Mouse (Mus musculus) erythroid progenitor cell, adult 5-6 weeks (primary cell): ENCODE results near the gene Slc38a1. TPM values are rescaled to one million over a fixed set of nuclear protein-coding genes. Genes with fewer than 3 reads are reported as not detected.
A peak's percentile ranks its signal among the peaks of the same experiment; 100 is the strongest.

ENCODE experiments used
- ATAC-seq: replicated peaks from 2 replicates; pipeline ENCODE4 v1.8.0; 2016; ENCODE audit warnings: moderate number of reproducible peaks, mild to moderate bottlenecking, moderate TSS enrichment, inconsistent platforms; ENCODE audit not compliant: poor library complexity, low FRiP score, severe bottlenecking
- total RNA-seq, 2 experiments: library from RNA; stranded (forward) in 1 of 2; stranded (reverse) in 1 of 2; fragments of 150-400 nt in 1 of 2; fragments of 186-747, 209-891 nt in 1 of 2; gene quantifications; 2 replicates each; pipeline versions ENCODE4 v1.2.3 to v1.2.4; 2015 to 2017; ENCODE audit warnings: low replicate concordance in 2 of 2

The Slc38a1 gene
- total RNA-seq, 2 experiments from 2014 or later, result 11.2 to 13.0 TPM

DNA sequence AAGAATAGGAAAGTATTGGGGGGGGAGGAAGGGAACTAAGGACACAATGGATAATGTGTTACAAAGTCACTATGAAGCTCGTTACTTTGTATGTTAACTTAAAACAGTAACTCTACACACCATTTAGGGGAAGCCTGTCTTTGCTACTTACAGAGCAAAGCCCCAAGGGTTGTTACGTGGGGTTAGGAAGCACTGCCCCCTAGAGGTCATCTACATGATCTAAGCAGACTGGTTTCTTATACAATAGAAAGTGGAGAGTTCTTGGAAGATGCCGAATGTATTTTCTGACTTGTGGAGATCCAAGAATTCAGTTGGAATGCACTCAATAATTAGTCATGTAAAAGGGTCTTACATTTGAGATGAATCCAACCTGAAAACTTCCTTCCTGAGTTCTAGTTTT lies 23.2 kb upstream of the Slc38a1 start:
- ATAC-seq, result peak; percentile 84

DNA sequence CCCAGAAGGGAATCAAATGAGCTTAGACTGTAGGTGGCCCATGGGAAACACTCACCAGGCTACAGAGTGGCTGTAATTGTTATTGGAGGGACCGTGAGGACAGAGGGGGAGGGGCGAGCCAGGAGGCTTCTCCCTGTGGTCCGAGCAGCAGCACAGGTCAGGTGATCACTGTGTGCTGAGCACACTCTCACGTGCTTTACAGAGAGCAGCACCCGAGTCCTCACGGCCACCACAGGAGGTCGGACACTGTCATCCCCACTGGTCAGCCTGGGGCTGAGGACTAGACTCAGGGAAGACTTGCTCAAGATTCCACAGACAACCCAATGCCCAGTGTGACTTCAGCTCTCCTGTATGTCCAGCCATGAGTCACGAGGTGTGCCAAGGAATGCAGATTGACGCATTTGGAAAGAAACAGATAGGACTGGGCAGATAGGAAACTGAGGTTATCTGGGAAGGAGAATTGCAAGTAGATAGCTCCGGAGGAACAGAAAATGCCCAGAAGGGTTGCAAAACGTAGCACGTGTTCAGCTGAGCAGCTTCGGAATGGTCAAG lies 18.0 kb upstream of the Slc38a1 start:
- ATAC-seq, result no peak

DNA sequence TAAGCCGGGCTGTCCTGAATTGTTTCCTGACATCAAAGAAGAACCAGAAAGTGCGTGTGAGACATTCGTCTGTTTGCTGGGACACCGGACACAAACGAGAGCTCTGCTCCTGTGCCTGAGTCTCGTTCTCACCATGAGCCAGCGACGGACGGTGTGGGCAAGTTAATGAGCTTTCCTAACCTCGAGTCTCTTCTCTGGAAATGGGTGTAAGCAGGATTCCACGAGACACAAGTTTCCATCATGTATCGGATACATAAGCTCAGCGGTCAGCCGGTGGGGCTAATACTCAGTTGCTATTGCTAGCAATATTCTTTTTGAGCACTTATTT lies 15.5 kb upstream of the Slc38a1 start:
- no peak for ATAC-seq

DNA sequence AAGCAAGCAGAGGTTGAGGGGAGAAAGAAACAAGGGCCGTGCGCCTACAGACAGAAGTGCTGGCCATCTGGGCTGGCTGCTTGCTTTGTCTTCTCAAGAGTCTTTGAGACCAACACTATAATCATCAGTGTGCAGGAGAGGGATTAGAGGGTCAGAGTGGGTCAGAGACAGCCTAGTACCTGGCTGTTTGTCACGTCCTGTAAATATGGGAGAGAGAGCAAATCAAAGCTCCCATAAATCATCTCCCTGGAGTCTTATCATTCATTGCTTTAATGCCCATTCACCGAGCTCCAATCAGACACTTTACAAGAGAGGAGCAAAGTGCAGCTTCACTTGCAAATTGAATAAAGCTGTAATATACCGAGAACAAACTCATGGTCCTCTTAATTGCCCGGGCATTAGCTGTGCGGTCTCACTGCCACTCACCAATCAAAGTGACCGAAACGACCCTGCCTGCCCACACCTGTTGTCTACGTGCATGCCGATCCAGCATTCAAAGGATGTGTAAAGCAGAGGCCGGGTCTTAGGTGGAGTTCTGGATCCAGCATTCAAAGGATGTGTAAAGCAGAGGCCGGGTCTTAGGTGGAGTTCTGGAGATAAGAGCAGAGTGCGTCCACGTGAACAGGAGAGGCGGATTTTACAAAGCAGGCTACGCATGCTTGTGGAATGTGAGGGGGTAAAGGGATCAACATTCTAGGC lies 15.0 kb upstream of the Slc38a1 start:
- ATAC-seq, result no peak

DNA sequence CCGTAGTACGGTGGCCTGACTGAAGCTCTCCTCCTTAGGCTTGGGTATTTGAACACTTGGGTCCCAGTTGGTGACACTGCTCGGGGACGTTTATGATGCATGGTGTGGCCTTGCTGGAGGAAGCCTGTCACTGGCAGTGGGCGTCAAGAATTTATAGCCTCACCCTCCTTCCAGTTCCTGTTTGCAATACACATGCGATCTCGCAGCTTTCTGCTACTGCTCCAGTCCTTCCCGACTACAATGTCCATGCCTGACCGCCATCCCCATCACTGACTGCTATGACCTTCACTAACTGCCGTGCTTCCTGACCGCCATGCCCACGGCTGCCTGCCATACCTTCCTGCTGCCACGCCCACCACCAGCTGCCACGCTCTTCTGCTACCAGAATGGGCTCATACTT lies 12.8 kb upstream of the Slc38a1 start:
- no peak for ATAC-seq

DNA sequence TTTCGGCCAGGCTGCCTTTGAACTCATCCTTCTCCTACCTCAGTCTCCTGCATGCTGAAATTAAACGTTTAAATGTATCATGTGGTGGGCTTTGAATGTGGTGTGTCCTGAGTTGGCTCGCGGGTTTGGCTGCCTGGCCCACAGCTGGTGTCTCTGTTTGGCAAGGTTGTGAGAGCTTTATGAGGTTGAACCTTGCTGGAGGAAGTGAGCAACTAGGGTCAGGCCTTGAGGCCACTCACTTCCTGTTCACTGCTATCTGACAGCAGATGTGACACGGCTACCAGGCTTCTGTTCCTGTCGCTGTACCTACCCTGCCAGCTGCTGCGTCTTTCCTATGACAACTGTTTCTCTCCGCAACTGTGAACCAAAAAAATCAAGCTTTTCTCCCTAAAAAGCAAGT lies 12.0 kb upstream of the Slc38a1 start:
- no peak for ATAC-seq

DNA sequence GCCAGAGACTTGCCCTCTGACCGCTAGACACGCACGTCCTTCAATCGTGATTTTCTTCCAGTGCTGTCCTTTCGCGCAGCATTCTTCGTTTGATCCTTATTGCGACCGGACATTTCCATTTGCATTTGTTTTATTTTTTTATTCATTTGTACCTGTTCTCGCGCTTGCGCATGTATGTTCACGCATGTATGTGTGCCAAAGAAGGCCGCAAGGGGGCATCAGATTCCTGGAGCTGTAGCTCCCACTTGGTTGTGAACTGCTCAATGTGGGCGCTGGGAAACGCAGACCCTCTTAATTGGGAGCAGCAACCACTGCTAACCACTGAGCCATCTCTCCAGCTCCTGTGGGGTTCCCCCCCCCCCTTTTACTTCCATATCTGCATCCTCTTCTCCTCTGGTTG lies 10.3 kb upstream of the Slc38a1 start:
- no peak for ATAC-seq

DNA sequence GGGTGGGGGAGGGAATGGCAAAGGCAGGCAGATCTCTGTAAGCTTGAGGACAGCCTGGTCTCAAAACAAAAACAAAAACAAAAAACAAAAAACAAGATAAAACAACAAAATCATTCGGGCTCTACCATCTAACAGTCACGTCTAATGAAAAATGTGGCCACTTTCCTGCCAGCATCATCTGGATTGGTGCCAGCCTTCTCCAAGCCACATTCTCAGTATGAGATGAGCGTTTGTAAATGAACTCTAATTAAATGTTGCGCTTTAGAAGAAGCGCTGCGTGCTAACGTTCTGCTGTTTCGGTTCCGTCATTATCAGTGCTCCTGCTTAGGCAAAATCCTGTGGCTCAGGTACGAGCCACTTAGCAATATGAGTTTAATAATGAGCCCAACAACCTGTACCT lies 9.8 kb upstream of the Slc38a1 start:
- ATAC-seq, result no peak

DNA sequence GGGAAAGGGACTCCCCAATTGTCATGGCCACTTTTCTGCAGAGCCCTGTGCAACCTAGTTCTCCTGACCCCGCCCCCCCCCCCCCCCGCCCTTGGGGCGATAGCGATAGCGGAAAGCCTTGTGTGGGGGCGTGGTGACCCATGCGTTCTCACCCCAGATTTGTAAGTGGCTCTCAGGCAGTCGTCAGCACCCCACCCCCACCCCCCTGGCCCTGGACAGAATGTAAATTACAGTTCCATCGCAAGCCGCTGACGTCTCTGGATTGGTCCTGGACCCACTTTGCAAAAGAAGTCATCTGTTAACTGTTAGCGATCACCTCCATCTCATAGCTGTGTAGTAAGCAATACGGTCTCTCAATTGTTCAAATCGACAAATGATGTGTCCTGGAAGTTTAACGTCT lies 4.7 kb upstream of the Slc38a1 start:
- ATAC-seq, result no peak

DNA sequence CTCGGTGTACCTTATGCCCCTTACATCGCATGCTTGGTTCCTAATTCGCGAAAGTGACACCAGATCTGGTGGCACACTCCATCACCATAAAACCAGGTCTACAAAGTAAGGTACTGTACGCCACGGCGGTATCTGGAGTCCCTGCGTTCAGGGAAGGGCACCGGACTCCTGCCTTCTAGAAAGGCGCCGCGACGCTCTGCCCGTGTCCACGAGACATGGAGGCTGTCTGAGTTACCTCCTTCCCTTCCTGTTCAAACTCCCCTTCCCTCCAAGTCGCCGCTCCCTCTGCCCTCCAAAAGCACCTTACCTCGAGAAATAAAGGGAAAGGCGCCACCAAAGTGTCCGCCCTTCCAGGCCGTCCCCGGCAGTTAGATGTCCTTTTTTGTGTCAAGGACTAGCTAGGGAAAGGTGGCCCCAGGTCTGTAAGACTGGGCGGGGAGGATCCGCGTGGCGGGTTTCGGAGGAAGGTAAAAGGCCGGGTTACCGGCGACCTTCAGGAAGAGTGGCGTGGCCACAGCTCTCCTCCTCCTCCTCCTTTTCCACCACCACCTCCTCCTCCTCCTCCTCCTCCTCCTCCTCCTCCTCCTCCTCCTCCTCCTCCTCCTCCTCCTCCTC lies 785 bp downstream of the Slc38a1 start:
- peak; percentile 26 for ATAC-seq

DNA sequence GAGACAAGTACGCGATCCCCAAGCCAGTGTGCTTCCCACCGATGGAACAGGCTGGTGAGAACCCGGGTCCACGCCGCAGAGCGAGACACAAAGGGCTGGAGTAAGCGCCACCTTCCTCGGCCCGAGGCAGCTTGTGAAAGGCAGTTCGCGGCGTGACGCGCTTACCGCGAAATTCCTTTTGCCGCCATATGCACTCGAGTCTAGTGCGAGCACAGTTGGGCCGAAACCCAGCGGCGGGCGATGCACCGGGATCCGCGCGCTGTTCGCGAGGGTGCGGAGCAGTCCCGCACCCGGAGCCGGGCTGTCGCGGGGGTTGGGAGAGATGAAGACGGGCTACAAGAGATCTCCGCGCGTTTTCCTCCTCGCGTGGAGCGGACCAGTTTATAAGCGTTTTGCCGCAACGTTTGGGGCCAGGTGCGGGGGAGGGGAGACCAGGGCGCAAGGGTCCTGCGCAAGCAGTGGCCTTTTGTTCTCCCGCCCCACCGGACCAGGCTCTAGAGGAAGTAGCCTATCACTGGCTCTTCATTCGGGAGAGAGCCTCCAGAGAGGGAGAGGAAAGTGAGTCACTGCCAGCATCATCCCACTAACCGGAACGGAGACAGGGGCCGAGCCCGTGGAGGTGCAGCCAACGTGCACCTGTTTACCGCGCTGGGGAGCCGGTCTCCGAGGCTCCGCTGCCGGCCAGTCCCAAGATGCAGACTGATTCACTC lies 1.4 kb downstream of the Slc38a1 start:
- ATAC-seq, result peak; percentile 70

DNA sequence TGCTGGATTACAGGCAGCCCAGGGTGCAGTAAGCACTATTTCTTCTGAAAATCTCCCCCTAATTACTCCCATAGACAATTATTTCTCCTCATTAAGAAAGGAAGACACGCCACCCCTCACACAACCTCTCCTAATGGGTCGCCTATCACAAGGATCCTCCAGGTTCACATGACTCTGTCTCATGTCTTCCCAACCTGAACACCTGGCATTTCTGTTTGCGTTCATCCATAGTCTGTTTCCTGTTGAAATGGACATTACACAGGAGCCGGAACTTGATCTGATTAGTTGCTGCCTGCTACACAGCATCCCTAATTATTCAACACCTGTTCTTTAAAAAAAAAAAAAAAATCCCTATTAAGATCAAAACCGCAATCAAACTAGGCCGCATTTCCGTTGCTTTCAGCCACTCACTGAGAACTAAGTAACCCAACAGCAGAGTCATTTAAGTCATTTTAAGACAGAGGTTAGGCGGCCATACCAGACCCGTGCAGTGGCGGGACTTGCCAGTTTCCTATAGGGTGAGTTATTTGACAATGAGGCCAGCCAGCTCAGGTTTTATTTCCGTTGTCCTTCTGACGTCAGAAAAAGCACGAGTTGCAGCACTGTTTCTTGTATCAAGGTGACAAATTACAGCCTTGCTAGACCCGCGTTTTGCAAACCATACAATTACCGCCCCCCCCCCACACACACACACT lies 2.3 kb downstream of the Slc38a1 start:
- no peak for ATAC-seq

DNA sequence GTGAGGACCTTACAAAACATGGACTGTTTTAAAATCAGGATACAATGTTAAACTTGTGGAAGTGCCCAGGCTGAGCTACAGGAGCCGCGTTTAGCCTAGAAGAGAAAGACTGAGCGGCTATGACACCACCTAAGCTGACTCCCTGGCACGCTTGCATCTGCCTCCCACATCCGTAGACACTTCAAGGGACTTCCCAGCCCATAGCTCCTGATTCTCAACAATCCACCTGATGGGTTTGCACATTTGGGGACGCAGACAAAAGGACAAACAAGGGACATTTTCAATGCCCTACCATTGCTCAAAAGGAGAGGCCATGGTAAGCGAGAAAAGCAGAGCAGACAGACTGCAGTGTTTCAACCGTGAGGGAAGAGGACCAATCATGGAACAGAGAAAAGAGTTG lies 3.1 kb downstream of the Slc38a1 start:
- no peak for ATAC-seq

DNA sequence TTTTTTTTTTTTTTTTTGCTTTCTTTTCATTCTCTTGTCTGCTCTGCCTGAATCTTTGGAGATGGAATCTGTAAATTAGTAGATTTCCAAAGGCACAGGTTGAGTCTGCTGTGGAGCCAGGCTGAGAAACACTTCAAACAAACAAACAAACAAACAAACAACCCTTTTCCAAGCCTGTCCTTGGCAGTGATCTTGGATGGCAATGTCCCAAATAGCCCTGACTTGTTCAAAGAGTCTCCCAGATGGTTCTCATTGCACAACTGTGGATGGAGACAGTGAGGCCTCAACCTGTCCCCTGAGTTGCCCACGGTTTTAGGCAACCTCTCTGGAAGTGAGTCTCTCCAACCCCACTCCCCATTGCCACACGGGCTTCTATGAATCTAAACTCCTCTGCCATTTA lies 4.1 kb downstream of the Slc38a1 start:
- no peak for ATAC-seq

DNA sequence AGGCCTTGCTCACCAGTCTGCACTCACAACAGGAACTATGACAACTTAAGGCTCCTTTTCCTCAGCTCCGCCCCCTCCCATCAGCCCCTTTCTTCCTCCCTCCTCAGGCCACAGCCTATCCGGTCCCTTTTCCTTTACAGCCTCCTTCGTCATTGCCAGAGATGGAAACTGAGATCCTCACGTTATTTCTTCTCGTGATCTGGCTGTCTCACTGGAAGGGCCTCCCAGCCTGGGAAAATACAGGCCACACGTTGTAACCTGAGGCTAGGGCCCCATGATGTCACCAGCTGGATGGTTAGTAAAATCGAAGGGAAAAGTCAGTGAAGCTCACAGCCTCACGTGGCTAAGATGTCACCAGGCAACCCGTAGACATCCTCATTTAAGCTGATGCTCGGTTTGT lies 4.5 kb downstream of the Slc38a1 start:
- ATAC-seq, result no peak

DNA sequence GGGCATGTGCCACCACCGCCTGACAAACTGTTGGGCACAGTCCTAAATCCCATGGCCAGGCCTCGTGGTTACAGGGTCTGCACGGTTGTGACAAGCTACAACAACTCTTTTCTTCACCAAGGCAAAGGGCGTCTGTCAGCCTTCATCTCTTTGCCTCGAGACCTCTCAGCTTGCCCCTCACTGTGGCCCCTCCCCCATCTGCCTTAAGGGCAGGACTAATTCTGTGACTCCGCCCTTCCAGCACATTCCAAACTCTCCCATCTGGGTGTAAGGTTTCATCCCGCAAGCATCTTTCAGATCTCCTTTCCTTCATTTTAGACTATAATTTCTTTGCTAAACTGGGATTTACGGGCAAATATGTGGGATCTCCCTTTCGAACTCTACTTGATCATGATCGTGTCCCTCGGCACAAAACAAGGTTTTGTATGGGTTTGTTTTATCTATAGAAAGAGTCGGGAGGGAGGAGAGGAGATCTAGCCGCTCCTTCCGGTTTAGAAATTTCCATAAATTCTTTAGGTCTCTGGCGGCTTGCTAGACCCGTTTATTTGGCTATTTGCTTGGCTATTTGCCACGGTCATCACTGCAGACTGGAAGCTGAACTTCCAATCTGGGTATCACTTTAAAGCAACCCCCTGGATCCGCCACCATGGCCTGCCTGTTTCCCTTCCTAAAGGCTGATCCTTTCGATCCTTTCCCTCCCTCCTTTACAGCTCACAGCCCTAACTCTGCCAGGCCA lies 7.9 kb downstream of the Slc38a1 start:
- no peak for ATAC-seq

DNA sequence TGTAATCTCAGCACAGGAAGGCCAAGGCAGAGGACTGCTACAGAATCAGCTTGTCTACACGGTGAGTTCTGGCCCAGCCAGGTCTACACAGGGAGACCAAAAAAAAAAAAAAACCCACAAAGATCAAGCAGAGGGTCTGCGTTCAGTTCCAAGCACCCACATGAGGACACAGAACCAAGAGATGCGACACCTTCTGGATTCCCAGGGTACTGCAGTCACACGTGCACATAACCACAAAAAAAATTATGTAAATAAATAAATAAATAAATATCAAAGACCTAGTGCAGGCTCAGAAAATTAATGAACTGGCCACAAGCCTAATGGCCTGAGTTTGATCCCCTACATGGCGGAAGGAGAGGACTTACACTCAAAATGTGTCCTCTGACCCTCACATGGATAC lies 10.5 kb downstream of the Slc38a1 start:
- ATAC-seq, result no peak

DNA sequence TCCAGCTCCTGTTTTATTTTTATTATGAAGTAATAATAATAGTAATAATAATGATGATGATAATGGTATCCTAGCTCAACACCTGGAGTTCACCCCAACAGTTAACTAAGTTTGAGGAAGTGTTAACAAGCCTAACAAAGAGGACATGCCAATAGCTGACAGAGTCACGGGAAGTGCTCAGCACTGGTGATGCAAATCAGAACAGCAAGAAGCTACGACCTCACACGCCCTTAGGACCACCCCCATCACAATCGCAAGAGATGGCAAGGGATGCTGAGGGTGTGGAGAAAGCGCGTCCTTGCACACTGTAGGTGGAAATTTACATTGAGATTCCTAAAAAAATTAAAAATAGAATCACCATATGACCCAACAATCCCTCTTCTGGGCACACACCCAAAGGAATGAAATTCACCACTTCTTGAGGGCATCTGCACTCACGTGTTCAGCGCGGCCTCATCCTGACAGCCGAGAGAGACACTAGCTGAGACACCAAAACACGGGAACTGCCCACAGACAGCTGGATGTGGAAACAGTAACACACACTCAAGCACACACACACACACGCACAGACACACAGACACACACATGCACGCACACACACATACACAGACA lies 11.5 kb downstream of the Slc38a1 start:
- no peak for ATAC-seq

DNA sequence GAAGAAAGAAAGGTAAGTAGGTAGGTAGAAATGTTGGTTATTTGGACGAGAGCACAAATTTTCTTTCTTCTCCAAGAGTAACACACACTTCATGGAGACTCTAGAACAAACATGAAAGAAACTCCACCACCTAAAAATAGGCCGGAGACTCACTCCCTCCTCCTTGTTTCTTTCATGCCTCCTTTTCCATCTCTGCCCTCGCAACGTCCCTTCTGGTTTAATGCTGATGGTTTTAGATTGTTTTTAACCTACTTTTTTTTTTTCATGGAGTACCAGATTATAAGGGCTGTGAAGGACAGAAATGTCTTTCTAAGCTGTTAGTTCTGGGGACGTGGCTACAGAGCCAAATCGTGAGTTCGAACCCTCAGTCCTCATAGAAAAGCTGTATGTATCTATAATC lies 14.5 kb downstream of the Slc38a1 start:
- ATAC-seq, result no peak

DNA sequence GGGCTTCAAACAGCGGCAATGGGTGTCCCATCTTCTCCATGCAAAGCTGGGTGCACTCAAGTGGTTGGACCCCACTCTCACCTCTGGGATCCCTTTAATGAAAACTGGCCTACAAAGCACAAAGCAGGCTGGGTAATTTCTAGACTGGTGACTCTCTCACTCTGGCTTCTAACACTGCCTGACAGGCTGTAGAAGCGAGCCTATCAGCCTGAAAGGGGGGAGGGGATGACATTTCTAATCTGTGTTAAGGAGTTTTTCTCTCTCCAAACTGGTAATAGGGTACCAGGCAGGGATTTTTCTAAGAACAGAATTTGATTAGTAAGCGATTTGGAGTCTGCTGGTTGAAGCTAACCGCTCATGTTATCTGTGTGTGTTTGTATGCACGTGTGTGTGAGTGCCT lies 15.8 kb downstream of the Slc38a1 start:
- no peak for ATAC-seq
